Mouse (Mus musculus): ENCODE results near the gene Atrip.

DNA sequence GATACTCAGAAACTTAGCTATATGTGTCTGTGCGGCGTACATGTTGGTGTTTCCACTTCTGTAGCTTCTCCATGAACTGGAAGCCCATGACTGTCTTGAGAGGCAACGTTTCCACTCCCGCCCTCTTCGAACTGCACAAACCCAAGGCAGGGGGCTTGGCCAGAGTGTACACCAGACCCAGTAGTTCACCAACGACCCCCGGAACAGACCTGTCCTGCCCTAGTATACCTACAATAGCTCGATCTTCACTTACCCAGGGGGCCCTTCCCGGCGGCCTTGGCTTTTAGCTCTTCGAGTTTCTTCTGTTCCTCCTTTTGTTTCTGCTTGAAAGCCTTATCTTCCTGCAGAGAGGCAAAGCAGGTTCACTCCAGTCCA is 7.8 kb upstream of the Atrip start:
- TF ChIP-seq CTCF (IDR thresholded peaks at IDR 0.05; ENCODE audit: extremely low read depth, insufficient read length, insufficient replicate concordance, low read depth, low read length) (no peak), POLR2A (IDR thresholded peaks at IDR 0.05; ENCODE audit: low read depth, low read length) (no peak)
